Mouse (Mus musculus): ENCODE measurements around the gene Serpina1e. TPM values are rescaled to one million over a fixed set of nuclear protein-coding genes. Genes with fewer than 3 reads are reported as not detected.
"Not testable (repeated sequence)": the region's sequence is repeated elsewhere in the genome, so short reads cannot be mapped to it uniquely, and the experiment has no call there.

Gene Serpina1e
- total RNA-seq, 2 experiments from 2014 or later = 0.23 to 8.7 TPM

DNA sequence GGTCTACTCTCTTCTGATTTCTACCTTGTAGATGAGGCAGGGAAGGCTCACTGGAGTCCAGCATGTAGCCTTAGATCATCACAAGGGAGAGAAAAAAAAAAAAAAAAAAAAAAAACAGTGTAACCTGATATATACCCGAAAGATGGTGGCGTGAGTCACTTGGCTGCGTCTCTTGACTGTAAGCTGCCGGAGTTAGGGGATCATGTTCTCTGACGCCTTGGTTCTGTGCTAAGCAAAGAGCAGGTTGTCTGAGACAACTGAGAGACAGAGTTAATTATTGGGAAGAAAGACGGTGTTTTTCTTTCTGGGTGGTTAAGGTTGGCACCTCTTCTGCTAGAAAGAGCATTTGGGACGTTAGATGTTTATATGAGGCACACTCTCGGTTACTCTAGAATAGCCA lies 4.1 kb upstream of the Serpina1e start:
- no peak for DNase-seq

DNA sequence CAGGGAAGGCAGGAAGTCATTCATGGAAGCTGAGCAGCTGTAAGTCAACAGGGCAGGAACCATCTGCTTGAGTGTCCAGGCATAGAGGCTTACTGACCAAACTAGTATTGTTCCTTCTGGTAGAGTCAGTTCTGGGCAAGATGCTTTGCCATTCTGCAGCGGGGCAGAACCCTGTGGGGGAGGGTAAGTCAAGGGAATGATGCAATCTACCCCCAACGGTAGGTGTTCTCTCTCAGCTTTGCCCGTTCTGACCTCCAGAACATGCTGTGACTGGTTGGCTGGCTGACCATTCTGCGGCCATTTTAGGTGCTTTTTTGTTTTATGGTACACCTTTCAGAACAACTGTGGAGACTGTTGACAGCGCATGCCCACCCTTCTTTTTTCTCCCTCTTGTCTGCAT lies 3.6 kb upstream of the Serpina1e start:
- DNase-seq = no peak

DNA sequence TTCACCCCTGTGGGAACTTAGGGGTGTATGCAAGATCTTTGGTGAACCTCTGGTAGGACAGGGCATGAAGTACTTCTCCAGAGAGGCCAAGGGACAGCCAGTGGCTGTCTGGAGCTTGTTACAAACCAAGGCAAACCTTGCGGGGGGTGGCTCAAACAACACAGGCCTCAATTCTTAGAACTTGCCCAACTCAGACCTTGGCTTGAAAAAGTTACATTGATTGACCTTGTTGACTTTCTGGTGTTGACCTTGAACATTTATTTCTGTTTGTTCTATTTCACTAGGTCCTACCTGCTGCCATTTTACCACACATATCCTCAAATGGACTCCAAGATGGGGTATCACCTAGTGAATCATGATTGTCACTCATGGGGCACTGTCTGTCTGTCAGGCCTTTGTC lies 2.9 kb upstream of the Serpina1e start:
- DNase-seq = no peak

DNA sequence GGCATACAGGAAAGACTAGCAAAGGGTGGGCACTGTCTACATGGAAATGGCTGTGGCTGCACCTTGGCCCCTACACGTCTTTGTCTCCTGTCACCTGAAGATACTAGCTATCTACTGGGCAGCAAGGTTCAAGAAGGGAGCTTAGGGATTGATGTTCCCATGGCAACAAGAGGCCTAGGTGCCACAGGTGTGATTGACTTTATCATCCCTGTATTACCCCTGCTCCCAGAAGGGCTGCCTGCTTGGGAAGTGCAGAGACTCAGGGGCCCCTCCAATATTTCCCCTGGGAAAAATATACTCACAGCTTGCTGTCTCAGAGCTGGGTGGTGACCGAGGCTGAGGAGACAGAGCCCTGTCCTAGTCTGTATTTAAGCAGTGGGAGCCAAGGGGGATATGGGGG lies 2.2 kb downstream of the Serpina1e start:
- DNase-seq = not testable (repeated sequence)

DNA sequence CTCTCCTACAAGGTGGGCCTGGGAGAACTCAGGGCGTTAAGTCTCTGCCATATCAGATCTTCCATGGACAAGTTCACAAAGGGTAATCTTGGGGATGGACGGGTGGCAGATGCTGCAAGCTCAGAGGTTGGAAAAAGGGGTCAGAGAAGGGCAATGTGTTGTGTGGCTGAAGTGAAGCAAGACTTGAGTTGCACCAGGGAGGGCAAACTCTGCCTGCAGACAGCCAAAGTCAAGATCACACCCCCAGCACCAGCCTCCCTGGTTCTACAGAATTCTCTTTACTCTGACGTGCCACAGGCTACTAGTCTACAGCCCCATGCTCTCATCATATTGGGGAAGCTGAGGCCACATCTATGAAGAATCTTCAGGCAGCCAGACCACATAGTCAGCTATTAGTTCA lies 5.8 kb downstream of the Serpina1e start:
- not testable (repeated sequence) for DNase-seq

DNA sequence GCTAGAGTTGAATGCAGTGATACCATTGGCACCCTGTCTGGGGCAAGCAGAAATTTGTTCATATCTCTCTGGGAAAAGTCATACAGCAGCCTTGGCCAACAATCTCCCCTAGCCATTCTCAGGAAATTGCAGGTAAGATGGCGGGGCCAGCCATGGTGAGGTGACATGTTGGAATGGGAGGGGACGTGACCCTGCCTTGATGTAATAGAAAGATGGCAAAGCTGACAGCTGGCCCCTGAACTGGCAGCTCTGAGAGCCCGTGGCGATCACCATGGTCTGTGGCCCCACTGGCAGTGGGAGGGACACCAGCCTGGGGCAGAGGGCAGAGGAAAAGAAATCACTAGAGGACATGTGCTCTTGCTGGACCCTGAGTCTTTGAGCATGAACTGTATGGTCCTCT lies 12.5 kb downstream of the Serpina1e start:
- DNase-seq = no peak

- DNase-seq = not testable (repeated sequence)
Observed at GRCm38 (mm10) chr12:103909181-103909580, 49.6 kb downstream of the Serpina1e start.

GRCm38 (mm10) chr12:103907746-103908145 lies 51.0 kb downstream of the Serpina1e start:
- DNase-seq = peak; percentile 12 to 20

GRCm38 (mm10) chr12:103904837-103905340 lies 53.9 kb downstream of the Serpina1e start, which contains the start of gene Serpina1c:
Serpina1c (minus strand) TSS chr12:103904887.
- not testable (repeated sequence) for DNase-seq

DNA sequence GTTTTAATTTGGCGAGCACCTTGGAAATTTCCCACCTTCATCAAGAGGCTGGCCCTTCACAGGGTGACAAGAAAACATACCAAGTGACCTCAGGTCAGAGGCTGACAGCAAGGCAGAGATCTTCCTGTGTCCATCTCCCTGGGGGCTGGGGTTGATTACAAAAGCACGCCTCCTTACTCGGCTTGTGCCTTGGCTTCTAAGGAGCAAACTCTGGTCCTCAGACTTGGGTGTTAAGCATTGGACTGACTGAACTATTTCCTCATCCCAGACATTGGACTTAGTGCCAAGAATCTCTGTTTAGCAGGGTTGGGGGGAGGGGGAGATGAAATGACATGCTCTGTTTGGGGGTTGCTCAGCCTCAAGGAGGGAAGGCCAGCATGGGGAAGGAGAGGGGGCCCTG lies 56.8 kb downstream of the Serpina1e start:
- DNase-seq = peak in 1 of 2 experiments; percentile 53

Other genes starting within 250 kb of the Serpina1e start
- 1 to 10 TPM in 1 of 2 experiments, not detected in 1; 2.7 TPM for gene Serpina1d, start 185.4 kb downstream of the Serpina1e start, total RNA-seq (2021)
- 1 to 10 TPM in 1 of 2 experiments, not detected in 1; 5.0 TPM for gene Serpina1b, start 128.6 kb downstream of the Serpina1e start, total RNA-seq (2021)
- 1 to 10 TPM in 1 of 2 experiments, not detected in 1; 4.3 TPM for gene Serpina1a, start 95.4 kb downstream of the Serpina1e start, total RNA-seq (2021)
- 1 to 10 TPM in 1 of 2 experiments, not detected in 1; 2.5 TPM for gene Serpina1c, start 54.1 kb downstream of the Serpina1e start, total RNA-seq (2021)
- gene Serpina11, start 31.0 kb upstream of the Serpina1e start, total RNA-seq (2021) = not detected
- not detected for gene Serpina9, start 54.8 kb upstream of the Serpina1e start, total RNA-seq (2021)
- gene Serpina12, start 85.5 kb upstream of the Serpina1e start, total RNA-seq (2021) = under 1 TPM; 0.26 to 0.33 TPM
- under 1 TPM in 1 of 2 experiments, not detected in 1; 0.13 TPM for gene Serpina5, start 142.1 kb upstream of the Serpina1e start, total RNA-seq (2021)
- not detected for gene Serpina3a, start 153.7 kb upstream of the Serpina1e start, total RNA-seq (2021)
- under 1 TPM; 0.40 to 0.56 TPM for gene Serpina3b, start 169.0 kb upstream of the Serpina1e start, total RNA-seq (2021)
- 10 to 100 TPM; 15.0 to 21.3 TPM for gene Serpina3c, start 194.9 kb upstream of the Serpina1e start, total RNA-seq (2021)

Data from adrenal gland, postnatal 36 days (tissue).